Mouse (Mus musculus): Measurements from ENCODE around the gene Fancd2.

Fancd2 gene

DNA sequence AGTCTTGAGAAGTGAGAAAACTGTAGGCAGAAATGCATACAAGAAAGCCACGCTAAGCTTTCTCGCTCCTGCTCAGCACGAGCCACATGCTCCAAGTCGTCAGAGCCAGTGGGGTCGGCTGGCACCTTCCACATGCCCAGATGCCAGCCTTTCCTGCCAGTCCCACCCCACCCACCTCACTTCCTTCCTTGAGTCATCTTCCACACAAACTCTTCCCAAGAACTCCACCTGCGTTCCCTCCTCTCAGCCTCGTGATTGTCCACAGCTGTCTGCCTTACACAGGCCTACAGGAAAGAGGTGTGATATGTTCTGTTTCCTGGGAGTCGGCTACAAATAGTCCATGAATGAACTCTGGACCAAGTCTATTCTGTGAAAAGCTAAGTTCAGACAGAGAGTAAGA is 8.1 kb upstream of the Fancd2 start:
- no peak for DNase-seq (ENCODE audit: low spot score)

DNA sequence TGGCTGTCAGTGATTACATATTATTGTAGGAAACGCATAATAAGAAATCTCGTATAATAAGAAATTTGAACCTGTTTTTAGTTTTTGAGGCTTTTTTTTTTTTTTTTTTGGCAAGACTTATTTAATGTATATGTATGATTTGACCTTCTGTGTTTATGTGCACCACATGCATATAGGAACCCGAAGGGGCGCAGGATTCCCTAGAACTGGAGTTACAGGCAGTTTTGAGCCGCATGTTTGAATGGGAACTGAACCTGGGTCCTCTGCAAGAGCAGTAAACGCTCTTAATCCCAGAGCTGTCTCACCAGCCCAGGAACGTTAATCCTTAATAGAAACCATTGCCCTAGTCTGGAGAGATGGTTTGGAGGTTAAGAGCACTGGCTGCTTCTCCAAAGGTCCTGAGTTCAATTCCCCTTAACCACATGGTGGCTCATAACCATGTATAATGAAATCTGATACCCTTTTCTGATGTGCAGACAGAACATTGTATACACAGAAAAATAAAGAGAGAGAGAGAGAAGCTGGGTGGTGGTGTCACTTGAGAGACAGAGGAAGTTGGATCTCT is 440 bp downstream of the Fancd2 start:
- DNase-seq (ENCODE audit: low spot score) = no peak

DNA sequence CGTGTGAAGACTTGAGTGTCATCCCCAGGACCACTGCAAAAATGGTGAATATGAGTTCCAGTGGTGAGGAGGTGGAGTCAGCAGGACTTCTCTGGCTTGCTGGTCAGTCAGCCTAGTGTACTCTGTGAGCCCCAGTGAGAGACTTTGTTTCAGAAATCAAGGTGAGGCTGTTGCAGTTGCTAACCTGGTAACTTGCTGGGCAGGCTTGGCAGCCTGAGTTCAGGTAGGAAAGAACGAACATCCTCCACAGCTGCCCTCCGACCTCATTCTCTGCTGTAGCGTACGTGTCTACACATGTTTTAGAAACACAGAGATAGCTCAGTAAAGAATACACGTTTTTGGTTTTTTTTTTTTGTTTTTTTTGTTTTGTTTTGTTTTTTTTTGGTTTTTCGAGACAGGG is 3.4 kb downstream of the Fancd2 start:
- no peak for DNase-seq (ENCODE audit: low spot score)

DNA sequence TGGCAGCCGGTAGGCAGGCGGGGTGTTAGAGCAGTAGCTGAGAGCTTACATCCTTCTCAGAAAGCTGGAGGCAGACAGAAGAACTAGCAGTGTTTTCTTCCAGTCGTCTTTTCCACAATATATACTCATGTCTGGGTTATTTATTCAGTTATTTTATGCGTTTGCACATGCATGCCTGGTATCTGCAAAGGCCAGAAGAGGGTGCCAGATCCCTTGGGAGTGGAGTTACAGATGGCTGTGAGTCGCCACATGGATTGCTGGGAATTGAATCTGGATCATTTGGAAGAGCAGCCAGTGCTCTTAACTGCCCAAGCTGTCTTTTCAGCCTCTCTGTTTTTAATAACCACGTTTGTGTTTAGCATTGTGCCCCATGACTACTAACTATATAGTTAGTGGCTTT is 10.1 kb downstream of the Fancd2 start:
- DNase-seq (ENCODE audit: low spot score) = no peak

DNA sequence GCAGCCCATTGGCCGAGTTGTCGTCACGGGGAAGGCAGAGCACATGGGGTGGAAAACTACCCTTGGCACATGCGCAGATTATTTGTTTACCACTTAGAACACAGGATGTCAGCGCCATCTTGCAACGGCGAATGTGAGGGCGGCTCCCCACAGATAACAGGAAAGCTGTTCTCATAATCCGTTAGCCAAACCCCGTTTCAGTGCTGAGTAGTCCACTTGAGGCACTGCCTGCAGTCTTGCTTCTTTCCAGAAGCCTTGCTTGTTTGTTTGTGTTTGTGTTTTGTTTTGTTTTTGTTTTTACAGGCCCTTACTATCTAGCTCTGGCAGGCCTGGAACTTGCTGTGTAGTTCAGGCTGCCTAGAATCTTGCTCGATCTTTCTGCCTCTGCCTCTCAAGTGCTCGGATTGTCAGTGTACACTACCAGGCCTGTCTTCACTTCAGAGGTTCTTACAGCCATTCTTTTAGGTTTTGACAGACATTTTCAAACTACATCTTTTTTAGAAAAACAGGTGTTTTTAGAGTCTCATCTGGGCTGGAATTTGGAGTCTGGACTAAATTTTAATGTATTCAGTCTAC is 12.5 kb downstream of the Fancd2 start:
- DNase-seq (ENCODE audit: low spot score) = no peak

DNA sequence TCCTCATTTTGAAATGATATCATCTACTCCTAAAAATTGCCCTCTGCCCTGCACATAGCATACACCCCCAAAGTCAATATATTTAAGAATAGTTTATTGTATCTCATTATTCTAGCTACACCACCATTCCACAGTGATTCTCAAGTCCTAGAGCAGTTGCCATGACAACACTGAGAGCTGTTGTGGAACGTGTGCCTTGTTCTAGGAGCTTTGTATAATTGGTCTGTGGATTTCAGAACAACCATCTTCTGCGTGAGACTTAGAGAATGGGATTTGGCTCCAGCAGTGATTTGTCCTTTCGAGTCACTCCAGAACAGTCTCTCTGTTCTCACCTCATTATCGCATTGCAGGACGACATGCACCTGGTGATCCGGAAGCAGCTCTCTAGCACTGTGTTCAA is 28.3 kb downstream of the Fancd2 start:
- DNase-seq (ENCODE audit: low spot score) = no peak

DNA sequence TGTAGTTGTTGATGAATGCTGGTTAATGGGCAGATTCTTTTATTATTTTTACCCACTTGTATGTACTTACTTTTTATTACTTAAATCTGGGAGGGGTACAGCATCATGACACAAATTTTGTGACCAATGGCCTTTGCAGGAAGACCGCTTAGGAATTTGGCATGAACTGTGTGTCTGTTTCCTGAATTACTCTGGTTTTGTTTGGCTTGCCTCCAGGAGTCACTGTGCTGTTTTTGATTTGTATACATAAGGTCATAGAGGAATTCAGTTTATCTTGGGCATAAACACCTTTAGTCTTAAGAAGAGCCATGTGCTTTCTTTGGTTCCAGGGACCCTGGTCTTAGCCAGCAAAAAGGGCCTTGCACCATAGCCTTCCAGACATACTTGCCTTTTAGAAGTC is 33.1 kb downstream of the Fancd2 start:
- no peak for DNase-seq (ENCODE audit: low spot score)

DNA sequence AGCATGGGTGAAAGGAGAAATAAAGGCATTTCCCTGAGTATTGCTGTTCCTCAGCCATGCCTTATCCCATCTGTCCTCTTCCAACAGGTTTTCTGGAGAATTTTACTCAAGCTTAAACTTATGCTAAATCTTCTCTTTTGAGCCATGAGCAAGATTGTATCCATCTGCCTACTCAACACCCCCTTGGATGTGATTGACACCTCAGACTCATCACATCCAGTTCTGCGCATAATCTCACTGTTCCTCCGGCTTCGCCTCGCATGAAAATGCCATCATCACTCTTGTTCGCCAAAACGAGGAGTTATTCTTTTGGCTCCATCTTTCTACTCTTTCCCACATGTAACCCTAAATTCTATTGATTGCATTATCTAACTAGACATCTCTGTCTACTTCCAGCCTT is 44.6 kb downstream of the Fancd2 start:
- peak; percentile 50 for DNase-seq (ENCODE audit: low spot score)

DNA sequence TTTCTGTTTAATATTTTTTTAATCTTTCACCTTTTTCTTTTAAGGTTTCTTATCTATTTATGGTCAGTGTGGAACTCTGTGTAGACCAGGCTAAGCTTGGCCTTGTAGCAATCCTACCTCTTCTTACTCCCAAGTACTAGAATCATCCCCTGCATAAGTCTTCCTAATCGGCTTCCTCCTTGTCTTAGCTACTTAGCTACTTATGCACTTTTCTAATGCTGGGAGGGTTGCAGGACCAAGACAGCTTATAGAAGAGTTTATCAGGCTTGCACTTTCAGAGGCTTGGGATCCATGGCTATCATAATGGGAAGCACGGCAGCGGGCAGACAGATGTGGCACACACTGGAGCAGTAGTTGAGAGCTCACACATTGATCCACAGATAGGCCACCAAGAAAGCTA is 47.8 kb downstream of the Fancd2 start:
- no peak for DNase-seq (ENCODE audit: low spot score)

DNA sequence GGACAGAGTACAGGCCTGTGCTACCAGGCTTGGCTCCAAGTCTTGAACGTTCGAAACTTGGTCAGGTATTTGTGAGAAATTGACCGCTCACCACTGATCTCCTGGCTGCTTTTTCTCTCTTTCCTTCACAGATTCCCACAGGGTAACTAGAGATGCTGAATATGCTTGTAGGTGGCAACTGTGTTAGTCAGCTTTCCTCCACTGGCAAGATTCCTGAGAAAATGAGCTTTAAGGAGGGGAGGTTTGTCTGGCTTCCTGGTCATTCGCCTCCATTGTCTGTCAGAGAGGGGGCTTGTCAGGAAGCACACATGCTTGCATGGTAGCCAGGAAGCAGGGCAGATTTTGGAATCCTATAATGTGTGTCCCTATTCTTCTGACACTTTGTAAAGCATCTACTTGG is 51.5 kb downstream of the Fancd2 start:
- DNase-seq (ENCODE audit: low spot score) = no peak

DNA sequence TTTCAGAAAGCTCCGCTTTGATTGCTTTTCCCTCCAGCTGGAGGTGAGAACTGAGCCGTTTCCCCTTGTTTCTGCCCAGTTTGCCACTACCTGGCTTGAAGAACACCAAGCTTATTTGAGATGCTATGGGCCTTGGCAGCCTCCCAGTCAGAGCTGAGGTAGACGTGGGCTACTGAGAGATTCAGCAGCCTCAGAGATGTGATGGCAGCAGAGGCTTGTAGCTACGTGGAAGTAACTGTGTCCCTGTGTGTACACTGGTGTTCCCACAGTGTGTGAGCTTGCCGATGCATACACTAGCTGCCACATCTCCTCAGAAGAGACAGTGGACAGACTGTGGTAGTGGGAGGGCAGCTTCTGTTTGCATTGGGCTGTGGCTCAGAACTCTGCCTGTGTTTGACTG is 53.6 kb downstream of the Fancd2 start:
- no peak for DNase-seq (ENCODE audit: low spot score)

DNA sequence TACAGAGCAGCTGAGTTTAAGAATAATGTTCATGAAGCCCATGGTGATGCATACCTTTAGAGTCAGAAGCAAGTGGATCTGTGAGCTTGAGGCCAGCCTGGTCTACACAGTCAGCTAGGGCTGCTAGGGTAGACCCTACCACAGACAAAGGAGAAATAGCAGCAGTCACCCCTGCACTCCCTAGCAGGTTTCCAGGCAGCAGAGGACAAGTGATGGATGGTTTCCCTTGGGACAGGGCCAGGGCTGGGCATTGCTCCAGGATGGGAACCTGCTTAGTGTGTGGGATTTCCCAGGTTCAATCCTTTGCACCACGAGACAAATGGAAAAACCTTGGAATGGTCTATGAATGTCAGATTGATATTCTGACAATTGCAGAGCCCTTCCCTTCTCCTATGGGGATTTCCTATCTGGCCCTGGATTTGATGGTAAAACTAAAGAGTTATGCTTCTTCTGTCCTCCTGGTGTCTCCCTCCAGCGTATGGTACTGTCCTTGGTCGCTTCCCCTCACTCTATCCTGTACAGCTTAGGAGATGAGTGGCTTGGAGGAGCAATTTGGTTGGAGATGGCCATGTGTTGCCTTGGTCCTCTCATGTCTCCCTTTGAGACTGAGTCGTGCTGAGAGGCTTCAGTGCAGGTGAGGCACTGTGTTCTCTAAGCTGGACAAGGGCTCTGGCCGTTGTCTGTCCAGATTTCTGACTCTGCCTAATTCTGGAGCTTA is 55.1 kb downstream of the Fancd2 start:
- no peak for DNase-seq (ENCODE audit: low spot score)

DNA sequence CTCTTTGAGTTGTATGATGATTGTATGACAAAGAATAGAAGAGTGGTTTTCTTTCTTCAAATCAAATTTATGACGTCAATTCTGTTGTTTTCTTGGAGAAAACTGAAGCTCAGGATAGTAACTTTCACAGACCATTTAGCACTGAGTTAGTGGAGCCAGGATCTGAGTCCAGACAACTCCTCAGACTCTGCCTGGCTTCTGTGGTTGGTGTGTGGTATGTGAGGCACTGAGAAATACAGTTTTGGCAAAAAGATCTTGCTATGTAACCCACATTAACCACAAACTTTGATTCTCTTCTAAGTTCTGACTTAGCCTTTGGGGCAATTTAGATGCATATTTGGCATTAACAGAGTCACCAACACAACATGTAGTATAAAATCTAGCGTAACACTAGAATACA is 61.2 kb downstream of the Fancd2 start:
- DNase-seq (ENCODE audit: low spot score) = no peak

DNA sequence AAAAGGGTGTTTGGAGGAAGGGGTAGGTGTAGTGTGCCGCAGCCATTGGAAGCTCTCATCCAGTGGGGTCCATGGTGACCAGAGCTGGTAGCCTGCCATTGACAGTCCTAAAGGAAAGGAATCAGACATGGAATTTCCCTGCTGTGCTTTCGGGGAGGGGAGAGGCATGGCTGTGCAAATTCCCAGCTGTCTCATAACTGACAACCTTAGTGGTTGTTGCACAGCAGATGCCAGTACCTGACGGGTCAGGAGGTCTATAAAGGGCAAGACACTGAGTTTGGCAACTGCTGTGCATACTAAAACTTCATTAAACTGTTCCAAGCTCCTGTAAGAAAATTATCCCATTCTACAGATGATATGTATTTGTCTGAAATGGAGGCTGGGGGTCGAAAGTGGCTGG is 66.5 kb downstream of the Fancd2 start:
- DNase-seq (ENCODE audit: low spot score) = no peak

DNA sequence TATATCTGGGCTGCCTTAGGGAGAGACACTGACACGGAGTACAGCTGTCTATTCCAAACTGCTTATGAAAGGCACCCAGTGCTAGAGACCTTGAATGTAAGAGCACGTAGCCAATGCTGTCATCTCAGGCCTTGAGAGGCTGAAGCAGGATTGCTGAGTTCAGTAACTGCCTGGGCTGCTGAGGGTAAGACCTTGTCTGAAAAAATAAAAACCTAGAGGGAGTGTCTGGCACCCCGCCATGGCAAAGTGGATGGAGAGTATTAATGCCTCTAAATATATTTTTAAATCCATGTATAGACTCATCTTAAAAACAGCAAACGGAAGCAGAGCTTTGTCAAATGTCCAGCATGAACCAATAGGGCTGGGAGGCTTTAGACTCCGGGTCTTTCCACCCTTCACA is 68.4 kb downstream of the Fancd2 start:
- no peak for DNase-seq (ENCODE audit: low spot score)

DNA sequence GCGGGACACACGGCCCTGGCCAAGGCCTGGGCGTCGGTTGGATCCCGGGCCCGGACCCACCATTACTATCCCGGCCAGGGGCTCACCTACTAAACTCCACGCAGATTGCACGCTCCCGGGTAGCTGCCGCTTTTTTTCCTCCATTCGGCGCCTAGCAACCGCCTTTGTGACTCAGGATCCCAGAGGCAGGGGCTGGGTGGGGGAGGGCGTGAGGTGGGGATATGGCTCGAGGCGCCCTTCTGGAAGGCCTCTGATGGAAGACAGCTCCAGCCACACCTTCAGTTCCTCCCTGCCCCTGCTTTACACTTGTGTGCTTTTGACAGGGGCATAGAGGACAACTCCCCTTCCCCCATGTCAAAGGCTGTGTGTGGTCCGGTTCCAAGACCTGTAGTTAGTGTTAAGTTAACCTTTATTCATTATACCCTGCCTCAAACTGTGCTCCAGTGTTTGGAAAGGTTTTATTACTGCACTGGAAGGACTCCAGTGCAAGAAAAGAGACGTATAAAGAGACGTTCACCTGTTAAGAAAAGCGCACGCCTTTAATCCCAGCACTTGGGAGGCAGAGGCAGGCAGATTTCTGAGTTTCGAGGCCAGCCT is 69.2 kb downstream of the Fancd2 start, which contains the start of gene Fancd2os:
Gene Fancd2os, minus strand, starts transcription at position 173 of the 597 bp plus-strand sequence.
- DNase-seq (ENCODE audit: low spot score) = no peak

DNA sequence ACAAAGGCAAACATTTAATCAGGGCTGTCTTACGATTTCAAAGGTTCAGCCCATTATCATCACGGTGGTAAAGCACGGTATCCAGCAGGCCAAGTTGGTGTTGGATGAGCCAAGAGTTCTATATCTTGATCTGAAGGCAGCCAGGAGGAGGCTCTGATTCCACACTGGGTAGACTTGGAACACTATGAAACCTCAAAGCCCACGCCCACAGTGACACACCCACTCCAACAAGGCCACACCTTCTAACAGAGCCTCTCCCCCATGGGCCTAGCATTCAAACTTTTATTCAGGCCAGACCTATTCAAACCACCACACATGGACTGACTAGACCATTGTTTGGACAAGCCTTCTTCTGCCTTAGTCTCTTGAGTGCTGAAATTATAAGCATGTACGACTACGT is 71.3 kb downstream of the Fancd2 start:
- DNase-seq (ENCODE audit: low spot score) = no peak

DNA sequence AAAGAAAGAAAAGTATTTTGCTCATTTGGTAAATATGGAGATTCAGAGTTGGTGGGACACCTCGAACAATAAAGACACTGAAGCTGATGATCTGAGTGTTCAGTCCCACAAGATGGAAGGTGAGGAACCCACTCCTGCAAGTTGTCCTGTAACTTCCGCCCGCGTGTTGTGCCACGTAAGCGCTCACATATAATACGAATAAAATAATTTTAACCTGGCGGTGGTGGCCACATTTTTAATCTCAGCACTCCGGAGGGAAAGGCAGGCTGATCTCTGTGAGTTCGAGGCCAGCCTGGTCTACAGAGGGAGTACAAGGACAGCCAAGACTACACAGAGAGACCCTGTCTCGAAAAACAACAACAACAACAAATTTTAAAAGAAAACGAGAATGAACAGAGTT is 72.5 kb downstream of the Fancd2 start:
- no peak for DNase-seq (ENCODE audit: low spot score)

DNA sequence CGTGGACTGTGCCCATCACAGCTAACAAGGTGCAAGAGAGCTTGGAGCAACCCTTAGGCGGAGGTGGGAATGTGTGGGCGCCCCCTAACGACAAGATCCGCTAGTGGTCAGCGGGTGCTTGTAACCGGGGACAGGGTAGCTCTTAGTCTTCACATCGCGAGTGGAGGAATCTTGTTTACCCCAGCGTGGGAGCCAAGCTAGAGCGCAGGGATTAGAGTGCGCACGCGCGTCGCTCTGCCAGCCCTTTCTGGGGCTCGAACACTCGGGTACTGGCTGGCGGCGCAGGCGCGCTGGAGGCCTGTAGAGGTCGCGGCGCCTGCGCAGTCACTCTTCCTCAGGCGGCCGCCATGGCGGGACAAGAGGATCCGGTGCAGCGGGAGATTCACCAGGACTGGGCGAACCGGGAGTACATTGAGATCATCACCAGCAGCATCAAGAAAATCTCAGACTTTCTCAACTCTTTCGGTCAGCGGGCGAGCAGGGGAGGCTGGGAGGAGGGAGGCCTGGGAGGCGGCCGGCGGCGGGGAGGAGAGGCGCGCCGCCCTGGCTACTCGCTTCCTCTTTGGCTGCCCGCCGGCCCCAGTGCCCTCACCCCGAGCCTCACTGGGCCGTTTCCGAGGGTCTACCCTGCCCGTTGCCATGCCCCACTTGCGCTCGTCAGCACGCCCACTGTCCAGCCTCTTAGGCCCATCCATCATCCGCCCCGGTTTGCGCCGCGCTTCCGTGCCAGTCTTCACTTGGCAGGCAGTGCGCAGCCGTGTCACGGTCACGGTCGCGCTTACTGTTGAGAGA is 73.1 kb downstream of the Fancd2 start, which contains the start of gene Brk1:
Gene Brk1, plus strand, starts transcription at position 341 of the 792 bp plus-strand sequence.
- peak; percentile 84 for DNase-seq (ENCODE audit: low spot score)

DNA sequence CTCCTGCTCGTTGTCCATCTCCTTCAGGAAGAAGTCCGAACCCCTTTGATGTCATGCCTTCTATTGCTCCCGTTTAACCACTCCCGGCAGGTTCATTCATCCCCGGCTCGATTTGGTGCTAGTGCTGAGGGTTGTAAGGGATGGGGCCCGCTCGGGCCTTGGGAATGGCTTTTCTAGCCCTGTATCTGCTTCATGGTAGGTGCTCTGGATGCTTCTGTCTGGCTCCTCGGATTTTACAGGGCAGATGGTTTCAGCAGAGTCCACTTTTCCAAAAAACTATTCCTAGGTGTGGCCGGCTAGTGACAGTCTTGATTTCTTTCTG is 73.7 kb downstream of the Fancd2 start:
- DNase-seq (ENCODE audit: low spot score) = no peak

DNA sequence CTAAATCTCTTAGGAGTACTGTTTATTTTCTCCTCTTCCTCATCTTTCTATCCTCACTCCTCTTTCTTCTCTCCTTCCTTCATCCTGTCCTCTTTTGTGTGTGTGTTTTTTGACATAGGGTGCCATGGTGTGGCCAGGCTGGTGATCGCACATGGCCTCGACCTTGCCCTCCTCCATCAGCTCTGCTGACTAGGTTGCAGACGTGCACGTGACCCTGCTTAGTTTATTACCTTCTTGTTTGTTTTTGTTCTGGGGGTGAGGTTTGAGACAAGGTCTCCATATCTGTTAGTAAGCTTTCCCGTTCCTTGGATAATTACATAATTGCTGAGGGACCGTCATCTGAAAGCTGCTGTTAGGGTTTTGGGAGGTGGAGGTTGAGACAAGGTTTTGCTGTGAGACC is 77.4 kb downstream of the Fancd2 start:
- no peak for DNase-seq (ENCODE audit: low spot score)

DNA sequence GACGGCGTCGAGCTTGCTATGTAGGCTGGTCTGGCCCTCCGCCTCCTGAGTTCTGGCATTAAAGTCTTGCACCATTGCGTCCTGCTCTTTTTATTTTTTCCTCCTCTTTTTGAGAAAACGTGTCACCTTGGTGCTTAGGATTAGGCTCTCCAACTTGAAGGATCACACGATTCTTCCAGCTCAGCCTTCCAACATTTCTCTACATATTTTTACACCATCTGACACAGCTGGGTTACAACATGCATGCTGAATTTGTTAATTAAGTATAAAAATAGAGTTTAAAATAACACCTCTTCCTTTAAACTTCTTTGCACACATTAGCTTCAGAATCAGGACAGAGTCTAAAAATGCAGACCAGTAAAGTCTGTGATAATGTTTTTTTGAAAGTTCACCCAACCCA is 77.8 kb downstream of the Fancd2 start:
- DNase-seq (ENCODE audit: low spot score) = no peak
